Mouse (Mus musculus) mesoderm, embryonic 11.5 days (tissue): ENCODE measurements at regions not wholly inside any gene's neighbourhood (a gene's known extent, or its start where the extent isn't known, plus 50 kb on each side); places are given as distances from the start of the nearest gene placed in this dataset.
A peak's percentile ranks its signal among the peaks of the same experiment; 100 is the strongest.

Source experiments
- DNase-seq: peaks from one replicate; pipeline ENCODE4 v3.0.0-alpha.2; 2012; ENCODE audit warnings: low read depth, low spot score

- DNase-seq = peak; percentile 12
These were observed 340.3 kb downstream of the Kif16b start for GRCm38 (mm10) chr2:142560896-142561500.

- DNase-seq = no peak
These were observed 340.9 kb downstream of the Kif16b start for GRCm38 (mm10) chr2:142560400-142560799.

GRCm38 (mm10) chr2:142559946-142560345 is 341.4 kb downstream of the Kif16b start:
- DNase-seq = peak; percentile 68

- DNase-seq = no peak
These were observed 346.5 kb downstream of the Kif16b start for GRCm38 (mm10) chr2:142554851-142555250.

GRCm38 (mm10) chr2:142551690-142552089 is 349.6 kb downstream of the Kif16b start:
- peak; percentile 13 for DNase-seq

GRCm38 (mm10) chr2:142548766-142549165 is 352.6 kb downstream of the Kif16b start:
- no peak for DNase-seq

- no peak for DNase-seq
These were observed 356.4 kb downstream of the Kif16b start for GRCm38 (mm10) chr2:142544937-142545336.

GRCm38 (mm10) chr2:142539980-142540379 is 361.4 kb downstream of the Kif16b start:
- no peak for DNase-seq

GRCm38 (mm10) chr2:142533555-142533954 is 367.8 kb downstream of the Kif16b start:
- DNase-seq = no peak

GRCm38 (mm10) chr2:142522471-142522870 is 378.9 kb downstream of the Kif16b start:
- DNase-seq = no peak

- no peak for DNase-seq
These were observed 383.6 kb downstream of the Kif16b start for GRCm38 (mm10) chr2:142517731-142518130.

GRCm38 (mm10) chr2:142505216-142505615 is 396.1 kb downstream of the Kif16b start:
- no peak for DNase-seq
